Mouse (Mus musculus) ES-Bruce4 (cell line): Measurements from ENCODE around the gene Lemd1.

Experiments used
- CTCF ChIP-seq: IDR thresholded peaks from one replicate; pipeline ENCODE4 v1.8.1; 2011; ENCODE audit warnings: low read depth, low read length
- POLR2A ChIP-seq: IDR thresholded peaks from one replicate; pipeline ENCODE4 v1.8.1; 2011; ENCODE audit warnings: low read length; ENCODE audit not compliant: insufficient read depth

GRCm38 (mm10) chr1:132190040-132190513, 1.2 kb upstream of the Lemd1 start:
- TF ChIP-seq CTCF = no peak
- TF ChIP-seq POLR2A = no peak
